Mouse (Mus musculus): ENCODE measurements around the gene Wdr62. TPM values are rescaled to one million over a fixed set of nuclear protein-coding genes. Genes with fewer than 3 reads are reported as not detected.

Wdr62 gene
- polyA plus RNA-seq (2012; rRNA removed; ENCODE audit: low replicate concordance): 26.2 and 55.0 TPM in 2 replicates

GRCm38 (mm10) chr7:30279951-30280669 is at the start of gene Wdr62, which contains the start of gene Thap8:
Gene Wdr62, minus strand, starts transcription at chr7:30280419.
Gene Thap8, plus strand, starts transcription at chr7:30280094.

GRCm38 (mm10) chr7:30323795-30324194 is 43.6 kb upstream of the Wdr62 start, which contains the start of gene Sdhaf1:
Gene Sdhaf1, minus strand, starts transcription at chr7:30323895.

GRCm38 (mm10) chr7:30321539-30322284 is 41.5 kb upstream of the Wdr62 start, which contains the start of gene E130208F15Rik:
Gene E130208F15Rik, plus strand, starts transcription at chr7:30321740.

GRCm38 (mm10) chr7:30314721-30315155 is 34.5 kb upstream of the Wdr62 start, which contains the start of gene Syne4:
Gene Syne4, plus strand, starts transcription at chr7:30314807.

GRCm38 (mm10) chr7:30308076-30309005 is 28.1 kb upstream of the Wdr62 start, which contains the start of gene Alkbh6:
Gene Alkbh6, plus strand, starts transcription at chr7:30308717.

GRCm38 (mm10) chr7:30291215-30292131 is 11.3 kb upstream of the Wdr62 start, which contains the start of gene Clip3:
Gene Clip3, plus strand, starts transcription at chr7:30291728.

GRCm38 (mm10) chr7:30235625-30236024 is 44.6 kb downstream of the Wdr62 start, which contains the start of gene Ovol3:
Gene Ovol3, minus strand, starts transcription at chr7:30235725.

GRCm38 (mm10) chr7:30231669-30232454 is 48.4 kb downstream of the Wdr62 start, which contains the start of the genes Polr2i and Tbcb:
Gene Polr2i, plus strand, starts transcription at chr7:30231948.
Gene Tbcb, minus strand, starts transcription at chr7:30232272.

GRCm38 (mm10) chr7:30198481-30198971 is 81.7 kb downstream of the Wdr62 start, which contains the start of gene Capns1:
Gene Capns1, minus strand, starts transcription at chr7:30198811.

Other genes with a start within 250 kb of the Wdr62 start
- 7.2 and 9.2 TPM in 2 replicates for gene Zfp14, start 229.0 kb downstream of the Wdr62 start, polyA plus RNA-seq (2012; rRNA removed; ENCODE audit: low replicate concordance)
- gene Zfp82, start 207.5 kb downstream of the Wdr62 start, polyA plus RNA-seq (2012; rRNA removed; ENCODE audit: low replicate concordance): 0.56 and 1.2 TPM in 2 replicates
- gene Gm26920, start 190.0 kb downstream of the Wdr62 start, polyA plus RNA-seq (2012; rRNA removed; ENCODE audit: low replicate concordance): not detected in 2 replicates
- 0.97 and 5.5 TPM in 2 replicates for gene Zfp566, start 189.9 kb downstream of the Wdr62 start, polyA plus RNA-seq (2012; rRNA removed; ENCODE audit: low replicate concordance)
- 17.7 and 38.2 TPM in 2 replicates for gene Zfp260, start 185.6 kb downstream of the Wdr62 start, polyA plus RNA-seq (2012; rRNA removed; ENCODE audit: low replicate concordance)
- 1.5 and 4.0 TPM in 2 replicates for gene Zfp382, start 158.5 kb downstream of the Wdr62 start, polyA plus RNA-seq (2012; rRNA removed; ENCODE audit: low replicate concordance)
- gene Zfp146, start 110.7 kb downstream of the Wdr62 start, polyA plus RNA-seq (2012; rRNA removed; ENCODE audit: low replicate concordance): 13.9 and 30.8 TPM in 2 replicates
- gene Cox7a1, start 96.3 kb downstream of the Wdr62 start, polyA plus RNA-seq (2012; rRNA removed; ENCODE audit: low replicate concordance): 28.7 and 105 TPM in 2 replicates
- 1,243 TPM in 2 replicates for gene Capns1, start 81.6 kb downstream of the Wdr62 start, polyA plus RNA-seq (2012; rRNA removed; ENCODE audit: low replicate concordance)
- gene Polr2i, start 48.5 kb downstream of the Wdr62 start, polyA plus RNA-seq (2012; rRNA removed; ENCODE audit: low replicate concordance): 106 and 146 TPM in 2 replicates
- 52.0 and 53.0 TPM in 2 replicates for gene Tbcb, start 48.1 kb downstream of the Wdr62 start, polyA plus RNA-seq (2012; rRNA removed; ENCODE audit: low replicate concordance)
- gene Ovol3, start 44.7 kb downstream of the Wdr62 start, polyA plus RNA-seq (2012; rRNA removed; ENCODE audit: low replicate concordance): not detected in 2 replicates
- gene Thap8, start 325 bp downstream of the Wdr62 start, polyA plus RNA-seq (2012; rRNA removed; ENCODE audit: low replicate concordance): 0.87 and 1.5 TPM in 2 replicates
- 15.8 and 61.6 TPM in 2 replicates for gene Clip3, start 11.3 kb upstream of the Wdr62 start, polyA plus RNA-seq (2012; rRNA removed; ENCODE audit: low replicate concordance)
- 96.6 and 120 TPM in 2 replicates for gene Alkbh6, start 28.3 kb upstream of the Wdr62 start, polyA plus RNA-seq (2012; rRNA removed; ENCODE audit: low replicate concordance)
- gene Syne4, start 34.4 kb upstream of the Wdr62 start, polyA plus RNA-seq (2012; rRNA removed; ENCODE audit: low replicate concordance): 2.6 and 34.1 TPM in 2 replicates
- 0.53 and 0.66 TPM in 2 replicates for gene E130208F15Rik, start 41.3 kb upstream of the Wdr62 start, polyA plus RNA-seq (2012; rRNA removed; ENCODE audit: low replicate concordance)
- gene Sdhaf1, start 43.5 kb upstream of the Wdr62 start, polyA plus RNA-seq (2012; rRNA removed; ENCODE audit: low replicate concordance): 14.7 and 20.6 TPM in 2 replicates
- 3.1 and 19.7 TPM in 2 replicates for gene Lrfn3, start 82.4 kb upstream of the Wdr62 start, polyA plus RNA-seq (2012; rRNA removed; ENCODE audit: low replicate concordance)
- 182 and 372 TPM in 2 replicates for gene Tyrobp, start 133.3 kb upstream of the Wdr62 start, polyA plus RNA-seq (2012; rRNA removed; ENCODE audit: low replicate concordance)
- gene Hcst, start 139.4 kb upstream of the Wdr62 start, polyA plus RNA-seq (2012; rRNA removed; ENCODE audit: low replicate concordance): 11.1 and 15.3 TPM in 2 replicates
- 3.1 and 5.5 TPM in 2 replicates for gene Nfkbid, start 141.3 kb upstream of the Wdr62 start, polyA plus RNA-seq (2012; rRNA removed; ENCODE audit: low replicate concordance)
- 2.5 and 7.0 TPM in 2 replicates for gene Aplp1, start 165.1 kb upstream of the Wdr62 start, polyA plus RNA-seq (2012; rRNA removed; ENCODE audit: low replicate concordance)
- gene Kirrel2, start 177.3 kb upstream of the Wdr62 start, polyA plus RNA-seq (2012; rRNA removed; ENCODE audit: low replicate concordance): not detected in 2 replicates
- not detected in 2 replicates for gene Nphs1, start 177.9 kb upstream of the Wdr62 start, polyA plus RNA-seq (2012; rRNA removed; ENCODE audit: low replicate concordance)
- gene Prodh2, start 213.2 kb upstream of the Wdr62 start, polyA plus RNA-seq (2012; rRNA removed; ENCODE audit: low replicate concordance): not detected in 2 replicates